Mouse (Mus musculus) intestine, postnatal 0 days (tissue): ENCODE measurements around the gene Prune1. TPM values are rescaled to one million over a fixed set of nuclear protein-coding genes. Genes with fewer than 3 reads are reported as not detected.

Source experiments
- ATAC-seq: fragments of 200-750 bp; cut with Nextera tagmentation; 2 replicates; pipeline ENCODE4 v1.8.0; 2017; ENCODE audit warnings: mild to moderate bottlenecking, moderate TSS enrichment, moderate library complexity
- H3K27ac ChIP-seq: fragments of 300-500 bp; sonication (generic); 2 replicates; pipeline ENCODE4 v1.5.1; 2014; ENCODE audit warnings: mild to moderate bottlenecking, low read depth, low read length, moderate library complexity
- H3K27me3 ChIP-seq: fragments of 300-500 bp; sonication (generic); replicated peaks from 2 replicates; pipeline ENCODE4 v1.6.1; 2014; ENCODE audit warnings: low read length, mixed read lengths; ENCODE audit not compliant: control insufficient read depth, insufficient read depth
- H3K36me3 ChIP-seq: fragments of 300-500 bp; sonication (generic); 2 replicates; pipeline ENCODE4 v1.6.1; 2014; ENCODE audit warnings: mild to moderate bottlenecking, moderate library complexity; ENCODE audit not compliant: control insufficient read depth, insufficient read depth
- H3K4me1 ChIP-seq: fragments of 300-500 bp; sonication (generic); replicated peaks from 2 replicates; pipeline ENCODE4 v1.6.1; 2014; ENCODE audit warnings: antibody characterized with exemption, low read length, mixed read lengths; ENCODE audit not compliant: control insufficient read depth, insufficient read depth
- H3K4me2 ChIP-seq: fragments of 300-500 bp; sonication (generic); replicated peaks from 2 replicates; pipeline ENCODE4 v1.6.1; 2014; ENCODE audit warnings: low read depth, mild to moderate bottlenecking, moderate library complexity
- H3K4me3 ChIP-seq: fragments of 300-500 bp; sonication (generic); 2 replicates; pipeline ENCODE4 v1.5.1; 2014; ENCODE audit warnings: low read depth, low read length
- H3K9ac ChIP-seq: fragments of 300-500 bp; sonication (generic); 2 replicates; pipeline ENCODE4 v1.6.1; 2014; ENCODE audit warnings: mild to moderate bottlenecking, low read depth, low read length
- H3K9me3 ChIP-seq: fragments of 300-500 bp; sonication (generic); 2 replicates; pipeline ENCODE4 v1.6.1; 2016; ENCODE audit warnings: mixed run types; ENCODE audit not compliant: control insufficient read depth
- CTCF ChIP-seq: sonication (generic); IDR thresholded peaks from 2 replicates; pipeline ENCODE4 v1.5.1; 2016; ENCODE audit warnings: low read depth, mild to moderate bottlenecking, control low read depth, antibody characterized with exemption, moderate library complexity
- WGBS: fragments of 180-500 bp; shearing (Covaris S2); extraction: QIAGEN DNeasy Blood & Tissue Kit; methylation state at CpG from one replicate; pipeline ENCODE4 v1.1.7; 2014; 5-methylcytosine and 5-hydroxymethylcytosine counted together
- polyA plus RNA-seq: library from polyadenylated mRNA; unstranded; fragments of >200 nt; fragmentation: Nextera tagmentation; extraction: Ambion mirVana; gene quantifications from 2 replicates; pipeline ENCODE4 v1.2.1, GENCODE M21; 2015

The Prune1 gene
- polyA plus RNA-seq, 1 experiment from 2014 or later, result 9.2 TPM

DNA sequence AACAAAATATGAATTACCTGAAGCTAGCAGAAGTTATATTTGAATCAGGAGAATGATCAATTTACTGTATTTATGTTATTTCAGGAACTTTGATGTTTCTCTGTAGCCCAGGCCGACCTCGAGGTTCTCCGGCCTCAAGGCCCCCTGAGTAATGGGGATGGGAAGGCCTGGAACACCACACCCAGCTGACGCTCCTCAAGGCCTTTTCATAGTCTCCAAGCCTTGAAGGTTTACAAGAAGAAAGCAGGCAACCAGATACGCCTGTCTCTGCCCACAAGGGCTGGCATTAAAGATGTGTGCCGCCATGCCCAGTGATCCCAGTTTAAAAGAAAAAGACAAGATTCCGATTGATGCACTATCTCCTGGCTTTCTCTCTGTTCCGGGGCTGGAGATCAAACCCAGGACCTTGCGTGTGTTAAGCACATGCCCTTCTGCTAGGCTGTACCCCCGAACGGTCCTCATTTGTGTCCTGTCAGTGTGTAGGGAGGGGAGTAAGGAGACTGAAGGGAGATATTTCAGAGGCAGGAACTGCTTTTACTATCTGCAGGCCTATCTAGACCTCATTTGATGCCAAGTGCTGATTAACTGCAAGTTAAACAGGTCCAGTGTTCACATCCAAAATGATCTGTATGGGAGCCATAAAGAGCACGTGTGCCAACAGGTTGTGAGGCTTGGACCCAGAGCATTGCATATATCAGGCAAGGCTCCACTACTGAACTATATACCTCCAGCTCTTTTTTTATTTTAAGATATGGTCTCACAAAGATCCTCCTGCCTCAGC lies 2.8 kb upstream of the Prune1 start:
- Histone ChIP-seq H3K27me3 (no peaks in the 10 kb centered on the region), H3K4me2 (peak overlapping the region; percentile 85), H3K36me3 (peaks cover 21% of the 10 kb centered on the region), H3K4me3 (peak overlapping the region; percentile 61; the same call in 1 of the 2 replicates), H3K9ac (peak overlapping the region; percentile 83; the same call in 1 of the 2 replicates), H3K4me1 (peaks cover 11% of the 10 kb centered on the region), H3K27ac (no peak overlapping the region), H3K9me3 (no peaks in the 10 kb centered on the region)
- ATAC-seq, result no peak
- WGBS, result 79% methylated on average over 12 of the region's 12 CpGs
- TF ChIP-seq CTCF, result no peak

DNA sequence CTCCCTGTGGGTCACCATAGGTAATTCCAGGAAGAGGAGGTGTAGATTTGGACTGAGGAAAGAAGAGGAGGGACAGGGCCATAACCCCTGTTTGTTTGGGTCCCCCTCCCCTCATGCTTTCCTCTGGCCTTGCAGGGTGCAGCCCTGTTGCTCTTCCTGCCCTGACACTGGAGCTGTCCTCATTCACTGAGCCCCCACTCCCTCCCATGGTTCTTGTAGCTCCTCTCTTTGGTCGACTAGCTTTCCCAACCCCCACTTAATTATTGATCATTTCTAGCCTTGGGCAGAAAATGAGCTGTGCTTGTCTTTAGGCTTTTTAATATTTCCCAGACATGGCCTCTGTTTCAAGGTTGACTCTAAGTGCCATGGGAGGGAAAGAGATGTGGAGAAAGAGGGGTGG lies 2.2 kb upstream of the Prune1 start:
- Histone ChIP-seq H3K27ac (peak overlapping the region; percentile 93), H3K4me2 (peak overlapping the region; percentile 85), H3K9ac (peak overlapping the region; percentile 83), H3K9me3 (no peaks in the 10 kb centered on the region), H3K4me1 (peaks cover 11% of the 10 kb centered on the region), H3K27me3 (no peaks in the 10 kb centered on the region), H3K4me3 (peak overlapping the region; percentile 61), H3K36me3 (peaks cover 17% of the 10 kb centered on the region)
- WGBS, result 22% methylated on average over 1 of the region's 1 CpGs
- TF ChIP-seq CTCF, result no peak
- no peak for ATAC-seq

DNA sequence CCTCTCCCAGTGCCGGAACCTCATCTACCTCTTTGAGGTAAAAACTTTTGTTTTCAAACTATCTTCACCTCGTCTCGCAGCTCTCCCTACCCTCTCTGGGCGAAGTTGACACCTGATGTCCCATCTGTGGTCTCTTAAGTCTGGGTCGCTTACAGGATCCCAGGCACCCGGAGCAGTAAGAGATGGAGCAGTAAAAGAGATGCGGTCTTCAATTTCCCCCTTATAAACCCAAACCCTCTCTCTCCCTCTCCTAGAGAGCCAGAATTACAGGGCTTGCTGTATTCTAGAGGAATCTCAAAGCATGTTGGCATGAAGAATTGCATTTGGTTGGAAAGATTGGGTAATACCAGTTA lies 1.7 kb upstream of the Prune1 start:
- Histone ChIP-seq H3K4me3 (peak overlapping the region; percentile 61), H3K4me1 (peaks cover 11% of the 10 kb centered on the region), H3K9ac (peak overlapping the region; percentile 83), H3K27me3 (no peaks in the 10 kb centered on the region), H3K27ac (peak overlapping the region; percentile 93), H3K9me3 (no peaks in the 10 kb centered on the region), H3K36me3 (peaks cover 13% of the 10 kb centered on the region), H3K4me2 (peak overlapping the region; percentile 85)
- ATAC-seq, result no peak
- WGBS, result 3% methylated on average over 7 of the region's 7 CpGs
- TF ChIP-seq CTCF, result no peak

DNA sequence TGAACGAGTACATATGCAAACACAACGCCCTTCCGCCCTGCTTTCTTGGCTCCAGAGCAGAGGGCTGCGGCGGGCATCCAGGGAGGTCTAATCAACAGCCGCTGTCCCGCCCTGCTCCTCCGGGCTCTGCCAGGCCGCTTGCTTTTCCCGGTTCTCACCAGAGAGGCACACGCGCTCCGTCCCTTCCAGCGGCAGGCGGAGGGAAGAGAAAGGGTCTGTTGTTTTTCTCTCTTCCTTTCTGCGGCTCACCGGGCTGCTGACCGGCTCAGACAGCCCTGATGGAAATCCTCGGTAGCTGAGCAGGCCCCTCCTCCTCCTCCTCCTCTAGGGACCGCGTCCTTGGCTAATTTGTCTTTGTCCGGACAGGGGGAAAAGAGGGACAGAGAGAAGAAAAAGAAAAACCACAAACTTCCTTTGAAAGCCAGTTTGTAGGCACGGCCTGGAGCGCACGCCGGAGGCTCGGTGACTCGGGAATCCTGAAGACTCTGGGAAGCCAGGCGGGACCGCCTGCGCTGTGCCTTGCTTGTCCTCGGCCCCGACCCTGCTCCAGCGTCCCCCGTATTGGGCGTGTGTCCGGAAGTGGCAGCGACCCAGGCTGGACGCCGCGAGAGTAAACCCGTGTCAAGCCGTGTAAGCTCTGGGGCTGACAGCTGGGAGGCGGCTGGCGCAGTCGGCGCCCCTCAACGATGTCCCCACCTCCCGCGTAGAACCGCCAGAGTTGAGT lies 1.2 kb upstream of the Prune1 start:
- under 1% methylated on average over 50 of the region's 51 CpGs for WGBS
- TF ChIP-seq CTCF, result peak; percentile 61
- Histone ChIP-seq H3K27me3 (no peaks in the 10 kb centered on the region), H3K27ac (peak overlapping the region; percentile 93), H3K4me2 (peak overlapping the region; percentile 85), H3K4me1 (peaks cover 11% of the 10 kb centered on the region), H3K9ac (peak overlapping the region; percentile 83), H3K4me3 (peak overlapping the region; percentile 61), H3K36me3 (peaks cover 8% of the 10 kb centered on the region), H3K9me3 (no peaks in the 10 kb centered on the region)
- peak; percentile 76 for ATAC-seq

DNA sequence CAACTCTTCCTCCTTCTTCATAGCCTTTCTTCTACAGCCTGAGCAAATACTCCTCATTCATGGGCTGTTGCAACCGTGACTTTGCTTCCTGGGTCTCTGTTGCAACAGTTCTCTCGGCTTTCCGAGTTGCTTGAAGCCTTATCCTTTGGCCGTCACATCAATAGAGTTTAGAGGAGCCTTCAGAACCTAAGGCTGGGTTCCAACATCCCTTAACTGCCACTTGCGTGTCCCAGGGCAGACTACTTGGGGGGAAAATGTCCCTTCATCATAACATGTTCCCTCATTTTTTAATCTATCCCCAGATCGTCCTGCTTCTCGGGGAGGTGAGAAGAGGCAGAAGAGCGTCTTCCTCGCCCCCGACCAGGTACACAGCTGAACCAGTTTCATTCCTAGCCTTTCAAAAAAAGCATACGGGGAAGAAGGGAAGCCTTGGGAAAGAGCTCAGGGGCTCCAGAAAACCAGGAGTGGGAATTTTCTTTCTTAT lies 547 bp upstream of the Prune1 start:
- no peak for TF ChIP-seq CTCF
- Histone ChIP-seq H3K9ac (peak overlapping the region; percentile 83), H3K36me3 (peaks cover 2% of the 10 kb centered on the region; the same call in 1 of the 2 replicates), H3K27ac (peak overlapping the region; percentile 93), H3K27me3 (no peaks in the 10 kb centered on the region), H3K9me3 (no peaks in the 10 kb centered on the region), H3K4me2 (peak overlapping the region; percentile 85), H3K4me3 (peak overlapping the region; percentile 61), H3K4me1 (peaks cover 11% of the 10 kb centered on the region)
- WGBS, result under 1% methylated on average over 11 of the region's 11 CpGs
- ATAC-seq, result peak; percentile 33

DNA sequence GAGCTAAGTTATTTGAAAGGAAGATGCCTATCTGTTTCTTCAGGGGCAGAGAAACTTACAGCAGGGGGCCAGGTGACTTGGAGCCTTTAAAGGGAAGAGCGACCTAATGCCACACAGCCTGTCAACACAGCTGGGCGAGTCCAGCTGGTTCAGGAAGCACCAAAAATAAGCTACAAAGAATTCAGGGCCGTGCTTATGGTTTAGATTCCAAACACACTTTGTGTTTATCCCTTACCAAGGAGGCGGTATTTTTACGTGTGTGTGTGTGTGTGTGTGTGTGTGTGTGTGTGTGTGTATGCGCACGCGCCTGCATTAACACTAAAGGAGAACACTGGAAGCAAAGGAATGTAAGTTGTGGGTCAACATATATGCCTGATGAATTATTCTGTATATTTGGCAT lies 1.1 kb downstream of the Prune1 start:
- TF ChIP-seq CTCF, result no peak
- H3K27ac ChIP-seq, result peak overlapping the region; percentile 46; the same call in 1 of the 2 replicates
- WGBS, result 6% methylated on average over 8 of the region's 8 CpGs
- H3K4me1 ChIP-seq, result peaks cover 11% of the 10 kb centered on the region
- H3K4me3 ChIP-seq, result peak overlapping the region; percentile 61
- no peaks in the 10 kb centered on the region for H3K36me3 ChIP-seq
- no peak for ATAC-seq
- peak overlapping the region; percentile 85 for H3K4me2 ChIP-seq
- H3K9me3 ChIP-seq, result no peaks in the 10 kb centered on the region
- no peaks in the 10 kb centered on the region for H3K27me3 ChIP-seq
- peak overlapping the region; percentile 72 for H3K9ac ChIP-seq
